8 mouse cellular contexts compared by ENCODE assay signal in the genomic region with DNA sequence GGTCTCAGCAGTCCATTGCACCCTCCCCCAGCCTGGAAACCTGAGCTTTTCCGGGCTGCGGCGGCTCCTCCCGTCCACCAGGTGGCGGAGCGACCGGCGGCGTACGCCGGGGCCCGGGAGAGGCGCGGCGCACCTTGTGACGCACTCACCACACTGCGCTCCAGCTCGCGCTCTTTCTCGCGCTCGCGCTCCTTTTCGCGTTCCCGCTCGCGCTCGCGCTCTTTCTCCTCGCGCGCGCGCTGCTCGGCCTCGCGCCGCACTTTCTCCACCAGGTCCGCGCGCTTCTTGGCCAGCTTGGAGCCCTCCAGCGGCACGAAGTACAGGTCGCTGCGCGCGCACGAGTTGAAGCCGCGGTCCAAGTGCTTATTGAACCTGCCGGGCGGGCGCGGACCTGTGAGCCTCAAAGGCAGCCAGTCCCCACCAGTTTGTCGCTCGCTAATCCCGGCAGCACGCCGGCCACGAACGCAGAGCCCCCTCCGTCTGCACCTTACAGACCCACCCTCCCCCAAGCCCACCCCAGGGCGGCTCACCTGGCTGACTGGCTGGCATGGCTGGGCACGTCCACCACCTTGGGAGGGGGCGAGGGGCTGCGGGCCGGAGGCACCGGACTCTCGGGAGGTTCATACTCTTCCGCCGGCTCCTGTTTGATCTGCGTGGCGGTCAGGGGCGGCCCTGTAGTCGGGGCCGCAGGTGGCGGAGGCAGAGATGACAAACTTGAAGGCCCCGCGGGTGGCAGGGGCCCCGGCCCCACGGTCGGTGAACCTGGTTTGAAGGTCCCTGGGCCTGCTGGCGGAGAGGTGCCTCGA. TPM values are rescaled to one million over a fixed set of nuclear protein-coding genes. Genes with fewer than 3 reads are reported as not detected.
DNase-seq lines count a peak whose midpoint lies in the region; ATAC-seq lines count a peak whose summit lies in the region.

No protein-coding gene starts in this region.

- DNase-seq in adrenal gland, postnatal 25 days, result peak; percentile 93
- DNase-seq in embryonic facial prominence, embryonic 11.5 days (ENCODE audit: low spot score), result peak; percentile 97
- peak; percentile 99 for DNase-seq in heart, adult 11 months
- DNase-seq in kidney, adult 11 months, result peak; percentile 97
- DNase-seq in limb, embryonic 10.5 days (ENCODE audit: low spot score), result peak; percentile 95
- peak; percentile 95 for DNase-seq in skeletal muscle tissue, adult 2 months (ENCODE audit: low read depth, low spot score)
- DNase-seq in adipocyte (ENCODE audit: low spot score), result no peak

- peak overlapping the region; percentile 46 for H3K4me3 ChIP-seq in embryonic facial prominence, embryonic 11.5 days (ENCODE audit: low read depth, low read length)
- H3K4me3 ChIP-seq in limb, embryonic 10.5 days, result peak overlapping the region; percentile 66
- peak overlapping the region; percentile 45 for H3K4me3 ChIP-seq in midbrain, embryonic 12.5 days

- H3K9ac ChIP-seq in embryonic facial prominence, embryonic 11.5 days (replicated peaks; ENCODE audit: low read length), result peak overlapping the region; percentile 78
- H3K9ac ChIP-seq in midbrain, embryonic 12.5 days (replicated peaks), result peak overlapping the region; percentile 75

- no peaks in the 10 kb centered on the region for H3K27me3 ChIP-seq in embryonic facial prominence, embryonic 11.5 days (ENCODE audit: control insufficient read depth, insufficient read depth, low read length)
- no peaks in the 10 kb centered on the region for H3K27me3 ChIP-seq in limb, embryonic 10.5 days (ENCODE audit: low read depth, poor library complexity, severe bottlenecking)
- H3K27me3 ChIP-seq in midbrain, embryonic 12.5 days, result no peaks in the 10 kb centered on the region

- peak overlapping the region; percentile 78 for H3K27ac ChIP-seq in embryonic facial prominence, embryonic 11.5 days (replicated peaks; ENCODE audit: low read depth, low read length)
- peak overlapping the region; percentile 96 for H3K27ac ChIP-seq in limb, embryonic 10.5 days
- peak overlapping the region; percentile 82 for H3K27ac ChIP-seq in midbrain, embryonic 12.5 days (replicated peaks)

- peak overlapping the region; percentile 98 for H3K4me2 ChIP-seq in embryonic facial prominence, embryonic 11.5 days (ENCODE audit: low read depth, low read length)
- H3K4me2 ChIP-seq in midbrain, embryonic 12.5 days (replicated peaks), result peak overlapping the region; percentile 73

- peaks cover 7% of the 10 kb centered on the region for H3K36me3 ChIP-seq in embryonic facial prominence, embryonic 11.5 days (replicated peaks; ENCODE audit: control insufficient read depth, insufficient read depth, low read depth, low read length)
- peaks cover 72% of the 10 kb centered on the region for H3K36me3 ChIP-seq in limb, embryonic 10.5 days
- H3K36me3 ChIP-seq in midbrain, embryonic 12.5 days, result peaks cover 59% of the 10 kb centered on the region

- ATAC-seq in embryonic facial prominence, embryonic 11.5 days (replicated peaks; ENCODE audit: insufficient number of reproducible peaks, low FRiP score, low TSS enrichment, low read depth), result peak; percentile 73
- ATAC-seq in midbrain, embryonic 12.5 days (ENCODE audit: low FRiP score, low read depth), result peak; percentile 80

- WGBS in embryonic facial prominence, embryonic 11.5 days, result under 1% methylated on average over 85 of the region's 85 CpGs
- 1% methylated on average over 85 of the region's 85 CpGs for WGBS in limb, embryonic 10.5 days
- under 1% methylated on average over 85 of the region's 85 CpGs for WGBS in midbrain, embryonic 12.5 days

- H3K9me3 ChIP-seq in embryonic facial prominence, embryonic 11.5 days (replicated peaks; ENCODE audit: control insufficient read depth, low read length), result no peaks in the 10 kb centered on the region
- no peaks in the 10 kb centered on the region for H3K9me3 ChIP-seq in limb, embryonic 10.5 days (replicated peaks)
- no peaks in the 10 kb centered on the region for H3K9me3 ChIP-seq in midbrain, embryonic 12.5 days

- H3K4me1 ChIP-seq in embryonic facial prominence, embryonic 11.5 days (ENCODE audit: control insufficient read depth, insufficient read depth, low read length), result peaks cover 5% of the 10 kb centered on the region; the same call in 1 of the 2 replicates
- H3K4me1 ChIP-seq in limb, embryonic 10.5 days, result peaks cover 42% of the 10 kb centered on the region
- peaks cover 28% of the 10 kb centered on the region for H3K4me1 ChIP-seq in midbrain, embryonic 12.5 days

RNA-seq across cellular contexts. Expression of a gene that starts 4.5 kb away (rescaled TPM):
- total RNA-seq in adrenal gland, postnatal 25 days (2021), result 357 and 392 TPM in 2 replicates
- 518 and 553 TPM in 2 replicates for polyA plus RNA-seq in embryonic facial prominence, embryonic 11.5 days (2014; fragmentation: Nextera tagmentation; extraction: Ambion mirVana)
- 384 and 460 TPM in 2 replicates for polyA plus RNA-seq in limb, embryonic 10.5 days (2016; fragmentation: Nextera tagmentation; extraction: Ambion mirVana)
- 523 and 554 TPM in 2 replicates for polyA plus RNA-seq in midbrain, embryonic 12.5 days (2016; fragmentation: Nextera tagmentation; extraction: Ambion mirVana)

RNA-seq across cellular contexts. Expression of a gene that starts 7.2 kb away (rescaled TPM):
- 4.6 and 9.1 TPM in 2 replicates for total RNA-seq in adrenal gland, postnatal 25 days (2021)
- 6.0 and 11.2 TPM in 2 replicates for polyA plus RNA-seq in embryonic facial prominence, embryonic 11.5 days (2014; fragmentation: Nextera tagmentation; extraction: Ambion mirVana)
- 6.2 and 7.6 TPM in 2 replicates for polyA plus RNA-seq in limb, embryonic 10.5 days (2016; fragmentation: Nextera tagmentation; extraction: Ambion mirVana)
- 5.2 and 5.6 TPM in 2 replicates for polyA plus RNA-seq in midbrain, embryonic 12.5 days (2016; fragmentation: Nextera tagmentation; extraction: Ambion mirVana)

RNA-seq across cellular contexts. Expression of a gene that starts 10.1 kb away (rescaled TPM):
- not detected in 2 replicates for total RNA-seq in adrenal gland, postnatal 25 days (2021)
- polyA plus RNA-seq in embryonic facial prominence, embryonic 11.5 days (2014; fragmentation: Nextera tagmentation; extraction: Ambion mirVana), result not detected in 2 replicates
- polyA plus RNA-seq in limb, embryonic 10.5 days (2016; fragmentation: Nextera tagmentation; extraction: Ambion mirVana), result not detected in 2 replicates
- polyA plus RNA-seq in midbrain, embryonic 12.5 days (2016; fragmentation: Nextera tagmentation; extraction: Ambion mirVana), result not detected in 2 replicates

RNA-seq across cellular contexts. Expression of a gene that starts 10.6 kb away (rescaled TPM):
- total RNA-seq in adrenal gland, postnatal 25 days (2021), result 100 and 102 TPM in 2 replicates
- 9.0 and 9.6 TPM in 2 replicates for polyA plus RNA-seq in embryonic facial prominence, embryonic 11.5 days (2014; fragmentation: Nextera tagmentation; extraction: Ambion mirVana)
- 12.9 and 14.8 TPM in 2 replicates for polyA plus RNA-seq in limb, embryonic 10.5 days (2016; fragmentation: Nextera tagmentation; extraction: Ambion mirVana)
- polyA plus RNA-seq in midbrain, embryonic 12.5 days (2016; fragmentation: Nextera tagmentation; extraction: Ambion mirVana), result 15.6 and 18.0 TPM in 2 replicates

RNA-seq across cellular contexts. Expression of a gene that starts 23.8 kb away (rescaled TPM):
- total RNA-seq in adrenal gland, postnatal 25 days (2021), result 10.1 and 17.6 TPM in 2 replicates
- 4.3 and 4.5 TPM in 2 replicates for polyA plus RNA-seq in embryonic facial prominence, embryonic 11.5 days (2014; fragmentation: Nextera tagmentation; extraction: Ambion mirVana)
- polyA plus RNA-seq in limb, embryonic 10.5 days (2016; fragmentation: Nextera tagmentation; extraction: Ambion mirVana), result 0.69 and 1.5 TPM in 2 replicates
- 9.0 and 9.4 TPM in 2 replicates for polyA plus RNA-seq in midbrain, embryonic 12.5 days (2016; fragmentation: Nextera tagmentation; extraction: Ambion mirVana)
